Mouse (Mus musculus): ENCODE data around the gene Asb10.
A peak's percentile ranks its signal among the peaks of the same experiment; 100 is the strongest.

The Asb10 gene

DNA sequence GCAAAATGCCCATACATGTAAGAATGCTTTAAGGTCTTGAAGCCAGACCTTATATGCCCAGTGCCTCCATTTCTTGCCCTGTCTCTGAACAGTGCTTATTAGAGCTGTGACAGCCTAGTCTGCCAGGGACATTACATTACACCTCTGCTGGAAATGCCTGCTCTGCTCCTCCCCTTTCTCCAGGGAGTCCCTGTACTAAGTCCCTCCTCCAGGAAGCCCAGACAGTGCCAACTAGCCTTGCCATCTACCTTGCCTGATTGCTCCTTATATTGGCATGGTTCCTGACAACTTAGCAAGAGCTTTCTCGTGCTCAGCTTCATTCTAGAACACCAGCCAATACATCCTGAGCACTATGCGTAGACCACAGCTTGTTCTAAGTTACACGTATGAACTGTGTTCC, 5.0 kb downstream of the Asb10 start:
- DNase-seq (ENCODE audit: low spot score in 2 of 2): no peak

DNA sequence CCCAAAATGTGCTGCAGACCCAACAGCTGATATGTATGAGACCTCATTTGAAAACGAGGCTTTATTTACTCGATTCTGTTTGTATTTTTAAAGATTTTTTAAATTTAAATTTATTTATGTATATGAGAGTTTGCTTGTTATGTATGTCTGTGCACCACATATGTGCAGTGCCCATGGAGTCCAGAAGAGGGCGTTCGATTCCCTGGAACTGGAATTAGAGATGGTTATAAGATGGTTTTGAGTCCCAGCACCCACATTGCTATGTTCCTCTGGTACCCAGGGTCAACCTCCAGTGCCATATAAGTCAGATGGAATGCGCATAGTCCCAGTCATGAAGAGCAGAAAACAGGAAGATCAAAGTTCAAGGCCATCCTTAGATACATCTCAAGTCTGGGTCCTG, 6.5 kb downstream of the Asb10 start:
- DNase-seq (ENCODE audit: low spot score in 2 of 2): no peak

DNA sequence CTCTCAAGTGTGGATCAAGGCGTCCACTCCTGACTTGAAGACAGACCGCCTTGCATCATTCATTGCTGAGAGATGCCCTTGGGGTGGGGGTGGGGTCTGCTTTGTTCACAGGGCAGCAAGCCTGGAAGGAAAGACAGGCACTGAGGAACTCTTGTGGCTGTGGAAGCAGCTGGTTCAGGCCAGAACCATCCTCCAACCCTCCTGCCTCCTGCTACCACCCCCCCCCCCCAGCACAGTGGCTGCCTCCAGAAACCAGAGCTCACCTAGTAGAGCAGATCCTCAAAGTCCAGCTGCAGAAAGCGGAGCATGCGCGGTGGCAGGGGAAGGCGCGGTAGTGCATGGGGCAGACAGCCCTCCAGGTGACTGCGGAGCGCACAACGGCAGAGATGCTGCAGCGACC, 7.4 kb downstream of the Asb10 start:
- no peak for DNase-seq (ENCODE audit: low spot score in 2 of 2)

DNA sequence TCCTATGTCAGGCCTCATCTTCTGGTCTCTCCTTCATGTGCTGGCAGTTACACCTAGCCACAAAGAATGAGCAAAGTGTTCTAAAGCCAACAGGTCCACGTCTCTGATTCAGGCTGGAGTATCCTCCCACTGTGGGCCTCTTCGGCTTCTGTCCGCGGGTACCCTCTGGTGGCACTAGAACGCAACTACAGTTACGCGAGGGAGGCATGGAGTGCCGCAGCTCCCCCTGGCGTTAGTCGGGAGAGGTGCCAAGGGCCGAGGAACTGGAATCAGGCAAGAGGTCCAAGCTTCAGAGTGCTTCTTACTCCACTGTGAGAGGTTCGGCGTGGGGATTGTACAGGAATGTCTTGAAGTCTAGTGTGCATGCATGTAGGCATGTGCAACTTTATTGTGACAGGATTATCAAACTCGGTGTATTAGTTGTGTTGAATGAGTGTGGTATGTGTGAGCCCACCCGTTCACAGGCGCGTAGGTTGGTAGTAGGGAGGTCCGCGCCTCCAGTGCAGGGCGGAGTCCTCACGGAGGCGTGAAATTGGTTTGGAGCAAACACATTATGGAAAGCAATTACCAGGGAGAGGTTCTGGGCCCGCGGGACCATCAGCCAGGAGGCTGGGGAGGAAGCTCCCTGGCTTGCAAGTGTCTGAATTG, 10.6 kb downstream of the Asb10 start:
- DNase-seq (ENCODE audit: low spot score in 2 of 2): peak; percentile 92 to 94

DNA sequence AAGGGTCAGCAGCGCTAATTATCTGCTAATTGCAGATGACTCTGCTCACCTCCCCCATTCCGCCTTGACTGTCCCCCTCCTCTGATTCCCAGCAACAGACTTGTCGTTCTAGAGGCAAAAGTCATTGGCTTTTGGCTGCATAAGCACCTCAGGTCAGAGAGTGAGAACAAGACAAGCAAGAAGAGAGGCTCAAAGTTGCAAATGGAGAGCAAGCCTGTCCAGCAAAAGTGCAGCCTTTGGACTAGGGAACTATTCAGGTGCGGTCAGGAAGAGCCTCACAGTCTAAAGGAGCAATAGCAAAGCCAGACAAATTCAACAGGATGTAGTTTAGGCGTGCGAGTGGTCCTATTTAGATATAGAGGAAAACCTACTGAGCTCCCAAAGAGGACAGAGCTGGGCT, 13.0 kb downstream of the Asb10 start:
- DNase-seq (ENCODE audit: low spot score in 2 of 2): no peak

DNA sequence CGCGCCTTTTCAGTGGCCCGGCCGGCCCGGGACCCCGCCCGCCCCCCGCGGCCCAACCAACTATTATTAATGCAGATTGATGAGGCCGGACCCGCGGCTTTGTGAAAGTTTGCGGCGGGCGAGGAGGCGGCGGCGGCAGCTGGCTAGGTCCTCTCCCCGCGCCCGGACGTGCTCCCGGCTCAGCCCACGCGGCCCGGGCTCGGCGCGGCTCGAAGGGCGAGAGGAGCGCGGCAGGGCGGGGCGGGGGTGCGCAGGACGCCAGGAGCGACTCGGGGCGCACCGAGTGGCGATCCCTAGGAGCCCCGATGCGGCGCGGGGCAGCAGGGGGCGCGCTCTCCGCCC, 13.9 kb downstream of the Asb10 start, which contains the start of gene Gbx1:
TSS of gene Gbx1 (minus strand) at position 314 of the 342 bp plus-strand sequence.
- DNase-seq (ENCODE audit: low spot score in 2 of 2): no peak

DNA sequence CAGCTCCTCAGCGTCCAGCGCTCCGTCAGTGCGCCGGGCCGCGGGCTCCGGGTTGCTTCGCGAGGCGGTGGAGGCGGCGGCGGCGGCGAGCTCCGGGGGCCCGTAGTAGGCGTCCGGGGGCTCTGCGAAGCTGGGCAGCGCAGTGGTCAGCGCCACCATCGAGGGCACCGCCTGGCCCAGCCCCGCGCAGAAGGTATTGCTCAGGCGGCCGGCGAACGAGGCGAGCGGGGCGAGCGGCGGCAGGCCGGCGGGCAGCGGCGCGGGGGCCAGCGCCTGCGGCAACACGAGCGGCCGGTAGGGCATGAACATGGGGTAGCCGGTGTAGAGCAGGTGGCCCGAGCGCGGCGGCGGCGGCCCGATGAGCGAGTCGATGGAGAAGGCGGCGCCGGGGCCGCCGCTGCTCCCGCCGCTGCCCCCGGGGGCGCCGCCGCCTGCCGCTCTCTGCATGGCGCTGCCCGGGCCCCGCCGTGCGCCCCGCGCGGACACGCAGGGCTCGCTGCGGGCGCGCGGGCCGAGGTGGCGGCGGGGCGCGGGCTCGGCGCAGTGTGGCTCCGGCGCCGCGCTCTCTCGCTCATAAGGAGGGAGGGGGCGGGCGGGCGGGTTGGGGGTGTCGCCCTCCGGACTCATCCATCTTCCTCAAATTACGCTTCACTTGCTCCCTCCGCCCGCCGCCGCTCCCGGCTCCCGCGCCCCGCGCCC, 14.4 kb downstream of the Asb10 start:
- DNase-seq (ENCODE audit: low spot score in 2 of 2): no peak

DNA sequence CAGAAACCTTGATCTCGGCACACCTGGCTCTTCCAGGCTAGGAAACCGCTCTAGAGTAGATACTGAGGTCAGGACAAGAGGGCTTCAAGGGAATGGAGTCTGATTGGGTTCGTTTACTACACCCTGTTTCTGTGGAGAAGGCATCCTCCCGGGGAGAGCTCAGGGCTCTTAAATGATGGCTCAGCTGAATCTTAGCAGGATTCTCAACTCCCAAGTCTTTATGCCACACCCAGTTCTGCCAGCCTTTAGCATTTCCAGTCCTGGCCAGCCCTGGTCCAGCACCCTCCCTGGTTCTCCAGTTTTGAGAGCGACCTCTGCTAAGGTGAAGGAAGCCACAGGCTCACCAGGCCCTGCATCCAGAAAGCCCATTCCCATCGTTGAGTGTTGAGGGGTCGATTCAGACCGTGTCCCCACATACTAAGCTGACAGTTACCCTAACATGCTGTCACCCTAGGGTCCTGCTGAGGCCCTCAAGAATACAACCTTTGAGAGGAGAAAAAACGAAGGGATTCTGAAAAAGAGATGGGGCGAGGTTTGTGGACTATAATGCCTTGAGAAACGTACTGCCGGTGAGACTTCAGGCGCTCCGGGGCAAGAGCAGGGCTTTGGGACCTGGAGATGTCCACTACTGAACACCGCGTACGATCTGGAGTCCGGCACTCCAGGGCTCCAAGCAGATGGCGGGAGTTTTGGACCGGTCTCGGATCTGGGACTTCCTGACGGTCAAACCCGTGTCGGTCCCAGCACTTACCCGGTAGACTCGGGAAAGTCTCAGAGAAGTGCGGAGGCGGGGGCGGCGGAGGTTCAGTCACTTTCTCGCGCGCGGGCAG, 15.2 kb downstream of the Asb10 start:
- no peak for DNase-seq (ENCODE audit: low spot score in 2 of 2)

DNA sequence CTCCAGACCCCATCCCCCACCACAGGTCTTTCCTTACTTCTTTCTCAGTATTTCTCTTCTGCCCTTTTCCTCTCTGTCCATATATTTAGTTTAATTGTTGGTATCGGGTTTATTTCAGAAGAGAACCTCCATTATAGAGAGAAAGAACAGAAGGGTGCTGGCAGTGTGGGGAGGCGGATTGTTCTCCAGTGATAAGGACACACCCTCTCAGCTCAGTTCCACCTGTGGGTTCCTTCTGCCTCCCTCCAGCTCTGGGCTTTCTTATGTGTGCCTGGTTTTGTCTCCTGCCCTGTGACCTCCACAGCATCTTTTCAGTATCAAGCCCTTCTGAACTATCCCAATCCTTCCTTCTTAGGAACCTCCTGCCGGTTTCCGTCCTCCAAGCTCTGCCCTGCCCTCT, 16.3 kb downstream of the Asb10 start:
- no peak for DNase-seq (ENCODE audit: low spot score in 2 of 2)

DNA sequence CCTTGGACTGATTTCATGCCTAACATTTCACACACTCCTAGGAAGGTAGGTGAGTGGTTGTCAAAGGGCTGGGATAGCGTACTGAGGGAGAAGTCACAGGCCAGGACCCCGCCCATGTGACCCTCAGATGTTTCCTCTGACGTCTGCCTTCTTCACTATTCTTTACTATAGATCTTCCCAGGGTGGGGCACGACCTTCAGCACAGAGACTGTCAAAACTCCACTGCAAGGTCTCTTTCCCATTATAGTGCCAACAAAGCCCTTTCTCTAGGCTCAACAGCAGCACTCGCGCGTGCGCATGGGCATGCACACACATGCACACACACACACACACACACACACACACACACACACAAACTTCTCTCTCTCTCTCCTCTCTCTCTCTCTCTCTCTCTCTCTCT, 17.0 kb downstream of the Asb10 start:
- DNase-seq (ENCODE audit: low spot score in 2 of 2): no peak

DNA sequence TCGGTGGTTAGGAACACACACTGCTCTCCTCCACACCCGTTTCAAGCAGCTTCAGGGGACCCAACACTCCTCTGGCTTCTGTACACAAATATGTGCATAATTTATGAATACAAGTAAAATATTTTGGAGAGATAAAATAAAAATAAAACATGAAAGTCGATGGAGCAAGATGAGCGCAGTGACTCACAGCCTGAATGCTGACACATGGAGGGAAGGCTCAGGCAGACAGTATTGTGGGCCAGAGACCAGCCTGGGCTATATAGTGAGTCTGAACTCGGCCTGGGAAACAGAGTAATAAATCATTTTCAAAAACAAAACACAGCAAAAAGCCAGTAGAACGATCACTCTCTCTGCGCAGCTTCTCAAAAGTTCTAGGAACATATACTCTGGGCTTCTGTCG, 19.4 kb downstream of the Asb10 start:
- no peak for DNase-seq (ENCODE audit: low spot score in 2 of 2)

DNA sequence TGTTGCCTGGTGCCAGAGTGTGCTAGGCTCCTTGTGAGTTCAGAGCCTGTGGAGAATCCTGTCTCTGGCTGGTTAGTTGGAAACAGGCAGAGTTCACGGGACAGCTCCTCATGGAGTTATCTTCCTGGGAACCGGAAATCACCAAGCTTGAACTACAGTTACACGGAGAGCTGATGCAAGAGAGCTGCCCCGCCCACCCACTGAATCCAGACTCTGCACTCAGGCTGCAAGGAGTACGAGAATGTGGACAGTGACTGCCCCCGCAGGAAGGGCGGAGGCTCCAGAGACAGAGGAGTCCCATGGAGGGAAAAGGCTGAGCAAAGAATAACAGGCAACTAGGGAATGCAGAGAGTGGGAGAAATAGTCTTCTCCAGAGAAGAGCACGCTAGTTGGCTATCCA, 28.5 kb downstream of the Asb10 start:
- no peak for DNase-seq (ENCODE audit: low spot score in 2 of 2)

DNA sequence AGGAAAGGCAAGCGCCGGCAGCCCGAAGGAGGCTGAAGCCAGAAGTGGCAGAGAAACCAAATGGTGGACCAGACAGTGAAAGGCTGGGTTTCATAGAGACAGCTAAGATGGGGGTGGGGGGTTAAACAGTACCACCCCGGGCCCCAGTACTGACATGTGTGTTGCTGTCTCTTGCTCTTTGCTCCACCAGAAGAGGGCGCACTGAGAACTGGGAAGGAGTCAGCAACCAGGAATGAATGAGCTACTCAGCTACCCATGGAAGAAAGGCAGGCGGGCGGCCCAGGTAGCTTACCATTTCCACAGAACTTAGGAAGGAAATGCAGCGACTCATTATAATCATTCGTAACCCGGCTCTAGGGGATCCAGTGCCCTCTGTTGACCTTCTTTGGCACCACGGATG, 30.1 kb downstream of the Asb10 start:
- peak in 1 of 2 experiments; percentile 39 for DNase-seq (ENCODE audit: low spot score in 2 of 2)

DNA sequence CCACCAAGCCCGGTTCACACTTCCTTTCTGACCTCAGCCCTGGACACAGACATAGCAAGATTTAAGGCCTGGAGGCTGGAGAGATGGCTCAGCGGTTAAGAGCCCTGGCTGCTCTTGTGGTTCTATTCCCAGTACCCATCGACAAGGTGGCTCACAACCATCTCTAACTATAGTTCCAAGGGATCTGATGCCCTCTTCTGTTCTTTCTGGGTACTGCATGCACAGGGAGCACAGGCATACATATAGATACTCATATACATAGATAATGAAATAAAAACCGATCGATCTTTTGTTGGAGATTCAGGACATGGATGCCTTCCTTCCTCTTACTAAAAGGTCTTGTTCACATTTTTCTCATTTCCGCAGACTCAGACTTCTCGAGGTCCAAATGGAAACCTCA, 32.4 kb downstream of the Asb10 start:
- no peak for DNase-seq (ENCODE audit: low spot score in 2 of 2)

DNA sequence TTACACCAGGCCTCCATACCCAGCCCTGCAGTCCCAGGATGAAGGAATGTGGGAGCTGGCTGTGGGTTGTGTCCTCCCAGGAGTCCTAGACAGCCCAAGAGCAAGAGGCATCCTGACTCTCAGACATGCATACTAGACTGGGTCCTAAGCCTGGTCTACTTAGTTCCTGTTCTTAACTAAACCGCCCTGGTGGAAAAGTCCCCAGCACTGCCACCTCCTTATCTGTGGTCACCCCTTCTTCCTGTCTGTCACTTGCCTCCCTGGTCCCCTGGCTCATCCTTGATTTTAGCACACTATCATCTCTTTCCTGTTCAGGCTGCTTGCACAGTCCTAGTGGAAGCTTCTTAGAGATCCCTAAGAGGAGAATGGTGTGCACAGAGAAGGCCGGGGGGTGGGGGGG, 35.3 kb downstream of the Asb10 start:
- DNase-seq (ENCODE audit: low spot score in 2 of 2): no peak

DNA sequence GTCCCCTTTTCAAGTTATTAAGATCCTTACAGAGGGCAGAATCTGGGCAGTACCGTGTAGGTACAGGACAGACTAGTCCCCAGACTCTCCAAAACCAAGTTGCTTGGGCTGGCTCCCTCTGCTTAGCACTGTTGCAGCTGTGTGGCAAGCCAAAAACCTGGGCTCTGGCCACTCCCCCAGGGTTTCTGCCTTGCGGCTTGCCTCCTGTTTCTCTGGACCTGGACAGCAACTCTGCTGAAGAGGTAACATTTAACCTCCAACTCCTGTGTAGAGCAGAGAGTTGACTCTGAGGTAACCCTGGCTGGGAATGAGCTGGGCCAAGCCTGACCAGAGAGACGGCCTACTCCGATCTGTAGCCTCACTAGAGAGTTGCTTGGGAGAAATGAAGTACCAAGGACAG, 38.0 kb downstream of the Asb10 start:
- no peak for DNase-seq (ENCODE audit: low spot score in 2 of 2)

DNA sequence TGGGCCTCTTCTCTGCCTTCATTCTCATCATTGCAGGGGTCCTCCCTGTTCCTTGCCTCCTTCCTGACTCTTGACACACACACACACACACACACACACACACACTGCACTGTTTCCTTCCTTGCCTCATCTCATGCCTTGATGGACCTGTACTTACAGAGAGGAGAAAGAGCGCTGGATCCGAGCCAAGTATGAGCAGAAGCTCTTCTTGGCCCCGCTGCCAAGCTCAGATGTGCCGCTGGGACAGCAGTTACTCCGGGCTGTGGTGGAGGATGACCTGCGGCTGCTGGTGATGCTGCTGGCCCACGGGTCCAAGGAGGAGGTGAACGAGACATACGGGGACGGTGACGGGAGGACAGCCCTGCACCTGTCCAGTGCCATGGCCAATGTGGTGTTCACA, 39.9 kb downstream of the Asb10 start:
- no peak for DNase-seq (ENCODE audit: low spot score in 2 of 2)

DNA sequence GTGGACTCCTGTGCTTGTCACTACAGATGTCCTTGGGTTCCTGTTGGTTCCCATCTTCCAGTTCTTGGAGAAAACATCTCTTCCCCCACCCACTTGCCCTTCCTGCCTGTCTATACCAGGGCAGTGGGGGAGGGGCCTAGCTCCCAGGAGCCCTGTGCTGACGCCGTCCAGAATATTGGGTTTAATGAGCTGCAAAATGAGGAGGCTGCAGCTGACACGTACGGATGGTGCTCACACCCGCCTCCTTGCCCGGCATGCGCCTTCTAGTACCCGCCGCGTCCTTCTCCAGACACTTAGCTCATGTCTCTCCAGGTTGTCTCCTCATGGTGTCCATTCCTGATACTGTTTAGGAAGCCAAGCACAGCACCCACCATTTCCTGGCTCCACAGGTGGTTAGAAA, 41.7 kb downstream of the Asb10 start:
- DNase-seq (ENCODE audit: low spot score in 2 of 2): no peak

DNA sequence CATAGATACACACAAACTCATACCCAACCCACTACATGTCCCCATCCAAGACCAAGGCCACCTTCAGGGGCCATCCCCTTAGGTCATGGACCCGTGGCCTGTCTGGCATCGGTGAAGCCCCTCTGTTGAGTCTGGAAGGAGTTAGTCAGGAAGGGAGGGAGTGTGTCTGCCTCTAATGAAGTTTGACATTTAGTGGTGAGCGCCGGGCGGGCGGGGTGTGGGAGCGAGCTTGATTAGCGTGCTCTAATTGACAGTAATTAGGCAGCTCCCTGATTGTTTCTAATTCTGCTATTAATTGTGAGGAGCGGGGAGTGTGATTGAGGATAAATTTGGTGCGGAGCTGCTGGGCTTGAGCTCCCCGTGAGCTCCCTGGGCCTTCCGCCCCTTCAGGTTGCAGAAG, 43.3 kb downstream of the Asb10 start:
- DNase-seq (ENCODE audit: low spot score in 2 of 2): no peak

DNA sequence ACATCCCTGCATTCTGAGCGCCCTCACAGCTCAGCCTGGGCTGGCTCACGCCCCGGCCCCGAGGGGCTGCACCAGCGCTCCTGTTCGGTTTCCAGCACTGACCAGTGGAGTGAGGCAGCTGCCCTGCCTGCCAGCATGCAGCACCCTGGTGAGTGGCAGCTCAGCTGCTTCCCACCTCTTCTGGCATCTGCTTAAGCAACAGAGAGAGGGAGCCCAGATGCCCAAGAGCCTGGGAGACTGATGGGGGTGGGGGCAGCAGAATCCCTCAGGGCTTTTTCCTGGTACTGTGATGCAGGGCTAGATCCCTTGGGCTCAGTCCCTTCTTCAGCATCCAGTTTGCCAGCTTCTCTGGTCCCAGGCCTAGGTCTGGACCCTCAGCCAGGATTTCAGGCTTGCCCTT, 44.0 kb downstream of the Asb10 start:
- no peak for DNase-seq (ENCODE audit: low spot score in 2 of 2)

DNA sequence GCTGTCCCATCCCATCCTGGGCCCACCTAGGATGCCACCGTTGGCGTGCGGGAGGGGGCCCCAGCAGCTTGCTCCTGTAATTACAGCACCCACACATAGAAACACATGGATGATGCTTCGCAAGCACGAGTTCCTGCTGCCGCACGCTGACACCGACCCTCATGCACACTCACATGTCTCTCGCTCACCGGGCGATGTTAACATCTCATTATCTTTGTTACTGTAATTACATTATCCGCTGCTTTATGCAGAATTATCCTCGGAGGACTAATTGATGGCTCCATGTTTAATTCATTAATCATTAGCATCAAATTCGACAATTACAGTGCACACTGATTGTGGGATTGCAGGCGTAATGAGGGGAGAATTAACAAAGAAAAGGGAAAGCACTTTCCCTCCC, 45.8 kb downstream of the Asb10 start:
- no peak for DNase-seq (ENCODE audit: low spot score in 2 of 2)

DNA sequence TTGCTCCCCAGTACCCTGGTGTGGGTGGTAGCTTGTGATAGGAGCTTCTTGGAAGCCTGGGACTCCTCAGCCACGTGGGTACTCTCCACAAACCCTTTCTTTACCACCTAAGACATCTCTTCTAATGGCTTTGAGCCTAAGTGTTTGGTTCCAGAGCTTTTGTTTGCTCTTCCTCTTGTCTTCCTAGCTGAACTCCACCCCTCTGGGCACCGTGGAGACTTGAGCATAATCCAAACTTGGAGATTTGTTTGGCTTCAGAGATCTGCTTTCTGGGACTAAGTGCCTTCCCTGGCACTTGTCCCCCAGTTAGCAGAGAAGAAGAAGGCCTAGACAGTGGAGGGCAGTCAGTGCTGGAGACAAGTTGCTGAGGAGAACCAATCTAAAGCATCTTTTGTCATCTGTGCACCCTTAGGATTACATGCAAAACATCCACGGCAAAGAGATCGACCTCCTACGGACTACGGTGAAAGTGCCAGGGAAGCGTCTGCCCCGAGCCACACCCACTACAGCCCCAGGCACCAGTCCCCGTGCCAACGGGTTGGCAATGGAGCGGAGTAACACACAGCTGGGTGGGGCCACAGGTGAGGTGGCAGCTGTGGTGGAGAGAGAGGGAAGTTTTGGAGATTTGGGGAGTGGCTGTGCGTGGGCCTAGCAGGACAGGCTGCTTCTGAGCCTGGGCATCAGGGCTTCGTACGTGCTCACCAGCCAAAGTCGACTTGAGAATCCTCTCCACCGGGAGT, 48.1 kb downstream of the Asb10 start:
- no peak for DNase-seq (ENCODE audit: low spot score in 2 of 2)
